Mouse (Mus musculus) megakaryocyte, embryonic 14.5 days (primary cell): ENCODE measurements around the gene Rad51b. TPM values are rescaled to one million over a fixed set of nuclear protein-coding genes. Genes with fewer than 3 reads are reported as not detected.

ENCODE experiments used
- H3K27me3 ChIP-seq: replicated peaks from 2 replicates; pipeline ENCODE3; 2012; ENCODE audit warnings: inconsistent platforms
- H3K36me3 ChIP-seq: replicated peaks from 2 replicates; pipeline ENCODE3; 2012; ENCODE audit warnings: low read length, inconsistent platforms, mixed read lengths
- H3K4me1 ChIP-seq: 2 replicates; pipeline ENCODE4 v1.6.1; 2012; ENCODE audit warnings: inconsistent platforms
- H3K4me3 ChIP-seq: replicated peaks from 2 replicates; pipeline ENCODE3; 2012; ENCODE audit warnings: moderate library complexity, mild to moderate bottlenecking, inconsistent platforms
- H3K9me3 ChIP-seq: 2 replicates; pipeline ENCODE4 v1.6.1; 2012; ENCODE audit warnings: inconsistent platforms
- FLI1 ChIP-seq: IDR thresholded peaks from 2 replicates; pipeline ENCODE4 v1.6.1; 2012; ENCODE audit warnings: low read length, inconsistent platforms, mixed read lengths
- GATA1 ChIP-seq: IDR thresholded peaks from 3 replicates; pipeline ENCODE4 v1.6.1; 2012; ENCODE audit warnings: mixed read lengths, low read length, inconsistent platforms, borderline replicate concordance
- polyA plus RNA-seq: library from polyadenylated mRNA; stranded (reverse); fragments of >175 nt; gene quantifications from 2 replicates; pipeline ENCODE4 v1.2.3, GENCODE M21; 2012; ENCODE audit warnings: low replicate concordance; ENCODE audit not compliant: insufficient read depth

Rad51b gene
- polyA plus RNA-seq, 1 experiment, result 0.30 TPM

DNA sequence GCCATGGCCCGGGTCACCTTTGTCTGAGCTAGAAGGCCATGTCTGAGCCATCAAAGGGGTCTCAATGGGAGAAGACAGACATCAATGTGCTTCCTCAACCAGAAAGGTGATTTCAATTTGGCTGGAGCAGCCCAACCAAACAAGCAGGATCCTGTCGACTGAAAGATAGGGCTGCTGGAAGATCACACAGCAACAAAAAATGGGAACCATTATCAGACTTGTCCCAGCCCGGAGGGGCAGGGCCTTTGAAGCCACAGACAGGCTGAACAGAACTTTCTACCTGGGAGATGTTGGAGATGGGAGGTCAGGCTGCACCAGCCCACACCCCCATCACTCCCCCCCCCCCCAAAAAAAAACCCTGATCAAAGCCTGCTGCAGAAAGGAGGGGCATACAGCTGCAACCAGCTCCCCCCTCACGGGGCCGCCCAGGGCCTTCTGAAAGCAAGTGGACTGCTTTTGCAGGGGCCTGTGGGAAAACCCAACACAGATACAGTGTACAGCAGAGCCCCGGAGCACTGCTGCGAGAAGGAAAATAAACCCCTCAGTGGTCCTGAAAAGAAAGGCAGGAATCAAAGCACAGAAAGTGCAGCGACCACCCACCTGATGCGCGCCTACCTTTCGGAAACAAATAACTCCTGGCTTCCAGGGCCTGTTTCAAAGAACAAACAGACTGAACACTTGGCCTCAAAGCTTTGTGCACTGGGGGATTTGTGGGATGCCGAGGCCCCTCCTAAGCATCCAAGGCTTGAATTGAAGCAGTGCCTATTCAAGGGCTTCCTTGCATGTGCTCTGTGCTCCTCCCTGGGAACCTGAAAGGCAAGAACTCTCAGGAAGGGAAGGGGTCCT, 542.2 kb downstream of the Rad51b start:
- TF ChIP-seq FLI1 (no peak), GATA1 (no peak)
- peaks cover 3% of the 10 kb centered on the region for H3K27me3 ChIP-seq
- H3K4me1 ChIP-seq, result peaks cover 78% of the 10 kb centered on the region
- H3K4me3 ChIP-seq, result no peak overlapping the region
- no peaks in the 10 kb centered on the region for H3K9me3 ChIP-seq
- no peaks in the 10 kb centered on the region for H3K36me3 ChIP-seq

- H3K27me3 ChIP-seq, result peaks cover 3% of the 10 kb centered on the region
- no peak overlapping the region for H3K4me3 ChIP-seq
- no peaks in the 10 kb centered on the region for H3K36me3 ChIP-seq
- H3K4me1 ChIP-seq, result peaks cover 80% of the 10 kb centered on the region
- H3K9me3 ChIP-seq, result no peaks in the 10 kb centered on the region
- TF ChIP-seq FLI1 (no peak), GATA1 (no peak)
Observed at GRCm38 (mm10) chr12:79840465-79840864, 543.4 kb downstream of the Rad51b start.

DNA sequence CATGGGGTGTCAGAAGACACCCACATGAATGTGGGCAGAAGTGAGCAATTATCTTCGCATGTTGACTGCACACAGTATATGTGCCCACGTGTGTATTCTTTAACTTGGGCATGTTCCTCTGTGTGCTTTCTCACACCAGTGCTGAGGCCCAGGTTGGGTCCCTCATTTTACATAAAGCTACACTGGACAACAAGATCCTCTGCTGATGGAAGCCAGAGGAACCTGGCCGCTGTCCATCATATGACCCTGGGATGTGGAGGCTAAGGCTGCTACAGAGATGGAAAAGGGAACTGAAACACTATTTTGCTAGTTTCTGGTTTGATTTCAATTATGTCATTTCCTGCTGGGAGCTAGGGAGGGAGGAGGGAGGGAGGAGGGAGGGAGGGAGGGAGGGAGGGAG, 544.2 kb downstream of the Rad51b start:
- Histone ChIP-seq H3K4me3 (no peak overlapping the region), H3K27me3 (peaks cover 5% of the 10 kb centered on the region), H3K4me1 (peaks cover 80% of the 10 kb centered on the region), H3K9me3 (no peaks in the 10 kb centered on the region), H3K36me3 (no peaks in the 10 kb centered on the region)
- TF ChIP-seq GATA1, result no peak
- TF ChIP-seq FLI1, result no peak

DNA sequence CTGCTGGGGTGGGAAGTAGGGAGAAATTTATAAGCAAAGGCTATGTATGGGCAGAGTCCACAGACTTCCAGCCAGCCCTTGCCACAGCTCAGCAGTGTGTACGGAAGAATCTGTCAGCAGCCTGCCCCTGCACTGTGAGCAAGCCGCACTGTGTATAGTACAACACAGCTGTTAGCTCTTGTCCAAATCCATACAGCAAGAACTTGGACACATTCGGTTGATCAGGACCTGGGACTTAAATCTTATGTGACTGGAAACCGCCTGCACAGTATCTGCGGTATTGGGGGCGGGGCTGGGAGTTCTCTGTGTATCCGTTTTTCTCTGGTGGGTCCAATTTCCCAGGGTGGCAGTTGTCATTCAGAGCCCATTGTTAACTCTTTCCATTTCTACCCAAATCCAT, 545.2 kb downstream of the Rad51b start:
- H3K4me1 ChIP-seq, result peaks cover 74% of the 10 kb centered on the region
- TF ChIP-seq GATA1 (no peak), FLI1 (no peak)
- peaks cover 7% of the 10 kb centered on the region for H3K27me3 ChIP-seq
- no peaks in the 10 kb centered on the region for H3K36me3 ChIP-seq
- H3K4me3 ChIP-seq, result peak overlapping the region; percentile 39
- H3K9me3 ChIP-seq, result no peaks in the 10 kb centered on the region

GRCm38 (mm10) chr12:79843002-79843401, 545.9 kb downstream of the Rad51b start:
- TF ChIP-seq GATA1 (no peak), FLI1 (no peak)
- no peaks in the 10 kb centered on the region for H3K36me3 ChIP-seq
- H3K4me1 ChIP-seq, result peaks cover 67% of the 10 kb centered on the region
- H3K27me3 ChIP-seq, result peaks cover 12% of the 10 kb centered on the region
- no peak overlapping the region for H3K4me3 ChIP-seq
- H3K9me3 ChIP-seq, result no peaks in the 10 kb centered on the region

DNA sequence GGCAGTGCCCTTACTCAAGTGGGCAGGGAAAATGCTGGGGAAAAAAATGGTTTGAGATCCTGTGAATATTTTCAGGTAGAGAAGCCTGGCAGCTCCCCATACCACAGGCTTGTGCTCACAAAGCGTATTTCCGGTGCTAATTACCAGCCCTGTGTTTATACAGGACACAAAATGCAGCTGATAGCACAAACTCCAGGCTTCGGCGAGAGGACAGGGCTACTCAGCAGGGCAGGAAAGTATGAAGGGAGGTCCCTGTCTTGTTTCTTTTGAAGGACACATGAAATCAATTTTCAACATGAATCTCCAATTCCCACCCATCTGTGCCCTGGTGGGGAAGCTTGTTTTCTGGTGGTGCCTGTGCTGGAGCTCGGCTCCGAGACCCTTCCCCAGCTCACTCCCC, 546.4 kb downstream of the Rad51b start:
- H3K36me3 ChIP-seq, result no peaks in the 10 kb centered on the region
- H3K4me3 ChIP-seq, result no peak overlapping the region
- peaks cover 62% of the 10 kb centered on the region for H3K4me1 ChIP-seq
- H3K27me3 ChIP-seq, result peaks cover 14% of the 10 kb centered on the region
- H3K9me3 ChIP-seq, result no peaks in the 10 kb centered on the region
- TF ChIP-seq GATA1, result no peak
- no peak for TF ChIP-seq FLI1

DNA sequence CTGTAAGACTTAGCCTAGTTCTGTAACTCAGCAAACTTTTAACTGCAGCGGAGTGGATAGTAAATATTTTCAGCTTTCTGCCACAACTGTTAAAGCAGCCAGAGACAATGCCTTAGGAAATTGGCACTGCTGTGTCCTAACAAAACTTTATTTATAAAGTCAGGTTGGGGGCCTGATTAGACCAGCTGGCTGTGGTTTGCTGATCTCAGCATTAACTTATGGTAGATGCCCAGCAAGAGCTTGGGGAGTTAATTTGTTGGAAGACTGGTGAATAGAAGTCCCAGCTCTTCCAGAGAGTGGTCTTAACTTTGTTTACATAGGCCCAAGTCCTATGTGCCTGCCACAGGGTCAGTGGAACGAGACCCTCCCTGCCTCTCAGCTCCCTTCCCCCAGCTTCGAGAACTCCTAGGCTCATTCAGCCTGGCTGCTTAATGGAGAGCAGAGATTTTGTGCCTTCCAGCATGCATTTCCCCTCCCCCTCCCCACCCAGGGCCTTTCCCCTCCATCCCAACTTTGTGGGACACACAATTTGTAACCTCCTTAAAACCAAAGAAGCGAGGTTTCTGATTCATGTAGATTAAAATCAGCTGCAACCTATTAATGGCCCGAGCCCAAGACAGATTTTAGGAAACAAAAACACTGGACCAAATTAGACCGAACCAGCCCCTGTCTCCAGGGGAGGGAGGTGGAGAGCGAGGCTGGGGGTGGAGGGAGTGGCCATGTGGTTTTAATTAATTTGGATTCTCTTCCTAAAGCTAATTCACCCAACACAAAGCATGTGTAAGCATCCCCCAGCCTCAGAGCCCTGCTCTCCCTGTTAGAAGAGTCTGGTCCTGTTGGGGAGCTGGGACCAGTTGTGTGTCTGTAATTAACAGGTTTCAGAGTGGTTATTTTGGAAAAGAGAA, 549.4 kb downstream of the Rad51b start:
- H3K27me3 ChIP-seq, result peaks cover 24% of the 10 kb centered on the region

GRCm38 (mm10) chr12:79848539-79848938, 551.5 kb downstream of the Rad51b start:
- peaks cover 12% of the 10 kb centered on the region for H3K4me1 ChIP-seq
- peaks cover 13% of the 10 kb centered on the region for H3K9me3 ChIP-seq
- H3K27me3 ChIP-seq, result peaks cover 33% of the 10 kb centered on the region
- H3K36me3 ChIP-seq, result no peaks in the 10 kb centered on the region
- TF ChIP-seq GATA1 (no peak), FLI1 (no peak)
- no peak overlapping the region for H3K4me3 ChIP-seq

More for the DNA sequence above, 549.4 kb downstream of the Rad51b start:
- Histone ChIP-seq H3K36me3 (no peaks in the 10 kb centered on the region), H3K4me1 (peaks cover 32% of the 10 kb centered on the region), H3K4me3 (no peak overlapping the region), H3K9me3 (no peaks in the 10 kb centered on the region)
- TF ChIP-seq FLI1, result no peak
- no peak for TF ChIP-seq GATA1

GRCm38 (mm10) chr12:79850021-79850420, 552.9 kb downstream of the Rad51b start:
- no peaks in the 10 kb centered on the region for H3K36me3 ChIP-seq
- H3K9me3 ChIP-seq, result peaks cover 13% of the 10 kb centered on the region
- peaks cover 7% of the 10 kb centered on the region for H3K4me1 ChIP-seq
- peaks cover 30% of the 10 kb centered on the region for H3K27me3 ChIP-seq
- no peak overlapping the region for H3K4me3 ChIP-seq
- no peak for TF ChIP-seq GATA1
- TF ChIP-seq FLI1, result no peak

DNA sequence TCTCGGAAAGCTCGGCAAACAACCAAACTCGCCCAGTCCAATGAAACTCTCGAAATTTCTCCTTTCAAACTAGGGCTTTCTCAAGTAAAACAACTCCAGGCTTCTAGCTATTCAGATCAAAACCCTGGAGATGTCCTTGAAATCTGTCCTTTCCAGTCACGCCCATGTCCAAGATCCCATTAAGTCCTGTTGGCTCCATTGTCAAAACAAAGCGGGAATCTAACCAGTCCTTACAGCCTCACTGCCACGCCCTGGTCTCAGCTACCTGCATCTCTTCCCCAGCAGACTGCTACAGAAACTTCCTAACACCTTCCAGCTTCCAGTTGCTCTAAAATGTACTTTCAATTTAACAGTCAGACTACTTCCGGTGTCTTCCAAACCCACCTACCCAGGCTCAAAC, 554.8 kb downstream of the Rad51b start:
- Histone ChIP-seq H3K9me3 (peaks cover 13% of the 10 kb centered on the region), H3K4me1 (peaks cover 10% of the 10 kb centered on the region), H3K27me3 (peaks cover 32% of the 10 kb centered on the region), H3K36me3 (no peaks in the 10 kb centered on the region), H3K4me3 (no peak overlapping the region)
- no peak for TF ChIP-seq GATA1
- TF ChIP-seq FLI1, result no peak
